Mouse (Mus musculus): ENCODE measurements around the gene Olfr1029. TPM values are rescaled to one million over a fixed set of nuclear protein-coding genes. Genes with fewer than 3 reads are reported as not detected.

The Olfr1029 gene
- polyA plus RNA-seq, 1 experiment from 2014 or later = not detected

Other genes with a start within 250 kb of the Olfr1029 start
- gene Olfr1012, start 211.1 kb upstream of the Olfr1029 start, polyA plus RNA-seq (2014; fragmentation: Nextera tagmentation; extraction: Ambion mirVana) = not detected in 2 replicates
- not detected in 2 replicates for gene Olfr1013, start 206.8 kb upstream of the Olfr1029 start, polyA plus RNA-seq (2014; fragmentation: Nextera tagmentation; extraction: Ambion mirVana)
- gene Olfr1014, start 201.2 kb upstream of the Olfr1029 start, polyA plus RNA-seq (2014; fragmentation: Nextera tagmentation; extraction: Ambion mirVana) = not detected in 2 replicates
- gene Olfr1015, start 191.9 kb upstream of the Olfr1029 start, polyA plus RNA-seq (2014; fragmentation: Nextera tagmentation; extraction: Ambion mirVana) = not detected in 2 replicates
- gene Olfr1016, start 171.4 kb upstream of the Olfr1029 start, polyA plus RNA-seq (2014; fragmentation: Nextera tagmentation; extraction: Ambion mirVana) = not detected in 2 replicates
- not detected in 2 replicates for gene Olfr1018, start 155.4 kb upstream of the Olfr1029 start, polyA plus RNA-seq (2014; fragmentation: Nextera tagmentation; extraction: Ambion mirVana)
- gene Olfr1019, start 128.4 kb upstream of the Olfr1029 start, polyA plus RNA-seq (2014; fragmentation: Nextera tagmentation; extraction: Ambion mirVana) = not detected in 2 replicates
- not detected in 2 replicates for gene Olfr1020, start 126.9 kb upstream of the Olfr1029 start, polyA plus RNA-seq (2014; fragmentation: Nextera tagmentation; extraction: Ambion mirVana)
- not detected in 2 replicates for gene Olfr1022, start 105.3 kb upstream of the Olfr1029 start, polyA plus RNA-seq (2014; fragmentation: Nextera tagmentation; extraction: Ambion mirVana)
- gene Olfr1023, start 88.3 kb upstream of the Olfr1029 start, polyA plus RNA-seq (2014; fragmentation: Nextera tagmentation; extraction: Ambion mirVana) = not detected in 2 replicates
- gene Olfr1024, start 68.8 kb upstream of the Olfr1029 start, polyA plus RNA-seq (2014; fragmentation: Nextera tagmentation; extraction: Ambion mirVana) = not detected in 2 replicates
- gene Olfr1025-ps1, start 58.7 kb upstream of the Olfr1029 start, polyA plus RNA-seq (2014; fragmentation: Nextera tagmentation; extraction: Ambion mirVana) = not detected in 2 replicates
- gene Olfr1026, start 52.3 kb upstream of the Olfr1029 start, polyA plus RNA-seq (2014; fragmentation: Nextera tagmentation; extraction: Ambion mirVana) = not detected in 2 replicates
- gene Olfr1028, start 23.5 kb upstream of the Olfr1029 start, polyA plus RNA-seq (2014; fragmentation: Nextera tagmentation; extraction: Ambion mirVana) = not detected in 2 replicates
- gene Olfr1030, start 5.4 kb downstream of the Olfr1029 start, polyA plus RNA-seq (2014; fragmentation: Nextera tagmentation; extraction: Ambion mirVana) = not detected in 2 replicates
- not detected in 2 replicates for gene Olfr1031, start 16.4 kb downstream of the Olfr1029 start, polyA plus RNA-seq (2014; fragmentation: Nextera tagmentation; extraction: Ambion mirVana)
- gene Olfr1032, start 31.6 kb downstream of the Olfr1029 start, polyA plus RNA-seq (2014; fragmentation: Nextera tagmentation; extraction: Ambion mirVana) = not detected in 2 replicates
- 2.7 and 3.9 TPM in 2 replicates for gene Olfr1033, start 46.7 kb downstream of the Olfr1029 start, polyA plus RNA-seq (2014; fragmentation: Nextera tagmentation; extraction: Ambion mirVana)
- 0.08 and 0.12 TPM in 2 replicates for gene Olfr1034, start 72.0 kb downstream of the Olfr1029 start, polyA plus RNA-seq (2014; fragmentation: Nextera tagmentation; extraction: Ambion mirVana)
- not detected in 2 replicates for gene Olfr1036, start 100.1 kb downstream of the Olfr1029 start, polyA plus RNA-seq (2014; fragmentation: Nextera tagmentation; extraction: Ambion mirVana)
- gene Olfr1037, start 113.5 kb downstream of the Olfr1029 start, polyA plus RNA-seq (2014; fragmentation: Nextera tagmentation; extraction: Ambion mirVana) = not detected in 2 replicates
- gene Olfr1039, start 162.0 kb downstream of the Olfr1029 start, polyA plus RNA-seq (2014; fragmentation: Nextera tagmentation; extraction: Ambion mirVana) = not detected in 2 replicates
- gene Olfr1040, start 172.8 kb downstream of the Olfr1029 start, polyA plus RNA-seq (2014; fragmentation: Nextera tagmentation; extraction: Ambion mirVana) = not detected in 2 replicates
- not detected in 2 replicates for gene Olfr1042, start 187.9 kb downstream of the Olfr1029 start, polyA plus RNA-seq (2014; fragmentation: Nextera tagmentation; extraction: Ambion mirVana)
- not detected in 2 replicates for gene Olfr1043, start 193.6 kb downstream of the Olfr1029 start, polyA plus RNA-seq (2014; fragmentation: Nextera tagmentation; extraction: Ambion mirVana)
- not detected in 2 replicates for gene Olfr1044, start 203.9 kb downstream of the Olfr1029 start, polyA plus RNA-seq (2014; fragmentation: Nextera tagmentation; extraction: Ambion mirVana)
- not detected in 2 replicates for gene Olfr52, start 211.8 kb downstream of the Olfr1029 start, polyA plus RNA-seq (2014; fragmentation: Nextera tagmentation; extraction: Ambion mirVana)
- gene Olfr1045, start 229.1 kb downstream of the Olfr1029 start, polyA plus RNA-seq (2014; fragmentation: Nextera tagmentation; extraction: Ambion mirVana) = not detected in 2 replicates
- not detected in 2 replicates for gene Olfr1046, start 245.4 kb downstream of the Olfr1029 start, polyA plus RNA-seq (2014; fragmentation: Nextera tagmentation; extraction: Ambion mirVana)

All from heart, embryonic 14.5 days (tissue).